Comparison of ENCODE assay signal across 7 mouse cellular contexts in the genomic region with DNA sequence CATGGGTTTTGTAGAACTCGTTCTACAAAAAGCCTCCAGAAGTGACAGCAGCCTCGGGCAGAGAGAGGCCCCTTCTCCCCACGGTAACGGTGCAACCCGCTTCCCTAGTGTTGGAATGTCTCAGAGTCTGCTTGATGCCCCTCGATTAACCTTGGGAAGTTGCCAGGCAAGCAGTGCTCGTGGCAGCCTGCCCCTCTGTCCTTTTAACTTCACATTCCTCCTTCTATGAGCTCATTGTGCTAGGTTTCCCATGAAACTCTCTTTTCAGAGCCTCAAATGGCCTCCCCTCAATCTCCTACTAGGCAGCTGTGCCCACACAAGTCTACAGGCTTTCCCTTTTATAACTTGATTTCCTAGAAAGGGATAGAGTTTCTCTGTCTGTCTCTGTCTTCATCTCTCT. TPM values are rescaled to one million over a fixed set of nuclear protein-coding genes. Genes with fewer than 3 reads are reported as not detected.
DNase-seq lines count a peak whose midpoint lies in the region; ATAC-seq and TF ChIP-seq lines count a peak whose summit lies in the region.

No protein-coding gene starts in this region.

- 31% methylated on average over 7 of the region's 7 CpGs for WGBS in intestine, embryonic 14.5 days
- WGBS in intestine, postnatal 0 days, result 44% methylated on average over 7 of the region's 7 CpGs
- WGBS in embryonic facial prominence, embryonic 14.5 days, result 9% methylated on average over 7 of the region's 7 CpGs
- WGBS in limb, embryonic 15.5 days, result 12% methylated on average over 7 of the region's 7 CpGs
- 36% methylated on average over 7 of the region's 7 CpGs for WGBS in liver, embryonic 12.5 days (ENCODE audit: insufficient replicate concordance)

- DNase-seq in intestine, embryonic 14.5 days (ENCODE audit: low spot score), result no peak
- peak; percentile 38 for DNase-seq in adrenal gland, postnatal 14 days
- peak; percentile 89 for DNase-seq in embryonic facial prominence, embryonic 14.5 days (ENCODE audit: low spot score)
- no peak for DNase-seq in right cerebral cortex, adult 18-20 months

- no peak overlapping the region for H3K9ac ChIP-seq in intestine, embryonic 14.5 days (ENCODE audit: low read length)
- H3K9ac ChIP-seq in intestine, postnatal 0 days (ENCODE audit: low read depth, low read length), result no peak overlapping the region
- no peak overlapping the region for H3K9ac ChIP-seq in embryonic facial prominence, embryonic 14.5 days (ENCODE audit: low read depth, low read length)
- no peak overlapping the region for H3K9ac ChIP-seq in limb, embryonic 15.5 days
- no peak overlapping the region for H3K9ac ChIP-seq in liver, embryonic 12.5 days

- no peak overlapping the region for H3K27ac ChIP-seq in intestine, embryonic 14.5 days (ENCODE audit: low read depth)
- H3K27ac ChIP-seq in intestine, postnatal 0 days (ENCODE audit: low read depth, low read length), result no peak overlapping the region
- no peak overlapping the region; the same call in 1 of the 2 replicates for H3K27ac ChIP-seq in embryonic facial prominence, embryonic 14.5 days (replicated peaks; ENCODE audit: low read depth, low read length)
- no peak overlapping the region; the same call in 1 of the 2 replicates for H3K27ac ChIP-seq in limb, embryonic 15.5 days
- H3K27ac ChIP-seq in liver, embryonic 12.5 days, result no peak overlapping the region

- no peak overlapping the region for H3K4me3 ChIP-seq in intestine, embryonic 14.5 days (ENCODE audit: low read depth, low read length)
- no peak overlapping the region for H3K4me3 ChIP-seq in intestine, postnatal 0 days (ENCODE audit: low read depth, low read length)
- H3K4me3 ChIP-seq in embryonic facial prominence, embryonic 14.5 days (ENCODE audit: low read depth, low read length), result no peak overlapping the region
- H3K4me3 ChIP-seq in limb, embryonic 15.5 days, result no peak overlapping the region
- no peak overlapping the region for H3K4me3 ChIP-seq in liver, embryonic 12.5 days

- peaks cover 9% of the 10 kb centered on the region for H3K4me1 ChIP-seq in intestine, embryonic 14.5 days (replicated peaks; ENCODE audit: control insufficient read depth, insufficient read depth, low read length)
- H3K4me1 ChIP-seq in intestine, postnatal 0 days (replicated peaks; ENCODE audit: control insufficient read depth, insufficient read depth, low read length), result no peaks in the 10 kb centered on the region
- H3K4me1 ChIP-seq in embryonic facial prominence, embryonic 14.5 days (ENCODE audit: control insufficient read depth, insufficient read depth, low read length), result peaks cover 10% of the 10 kb centered on the region; the same call in 1 of the 2 replicates
- H3K4me1 ChIP-seq in limb, embryonic 15.5 days, result peaks cover 20% of the 10 kb centered on the region
- H3K4me1 ChIP-seq in liver, embryonic 12.5 days, result no peaks in the 10 kb centered on the region

- no peak for TF ChIP-seq CTCF in intestine, postnatal 0 days (IDR thresholded peaks at IDR 0.05; ENCODE audit: low read depth)

- no peaks in the 10 kb centered on the region for H3K27me3 ChIP-seq in intestine, embryonic 14.5 days (replicated peaks; ENCODE audit: control insufficient read depth, insufficient read depth, low read length)
- H3K27me3 ChIP-seq in intestine, postnatal 0 days (replicated peaks; ENCODE audit: control insufficient read depth, insufficient read depth, low read length), result no peaks in the 10 kb centered on the region
- H3K27me3 ChIP-seq in embryonic facial prominence, embryonic 14.5 days (replicated peaks; ENCODE audit: control insufficient read depth, insufficient read depth, low read length), result no peaks in the 10 kb centered on the region
- no peaks in the 10 kb centered on the region for H3K27me3 ChIP-seq in limb, embryonic 15.5 days
- H3K27me3 ChIP-seq in liver, embryonic 12.5 days (replicated peaks), result peaks cover 5% of the 10 kb centered on the region; the same call in 1 of the 2 replicates

- H3K9me3 ChIP-seq in intestine, embryonic 14.5 days (ENCODE audit: control insufficient read depth, low read length), result no peaks in the 10 kb centered on the region
- no peaks in the 10 kb centered on the region for H3K9me3 ChIP-seq in intestine, postnatal 0 days (ENCODE audit: control insufficient read depth)
- no peaks in the 10 kb centered on the region for H3K9me3 ChIP-seq in embryonic facial prominence, embryonic 14.5 days (ENCODE audit: control insufficient read depth, low read length)
- no peaks in the 10 kb centered on the region for H3K9me3 ChIP-seq in limb, embryonic 15.5 days
- H3K9me3 ChIP-seq in liver, embryonic 12.5 days (replicated peaks), result no peaks in the 10 kb centered on the region

- H3K36me3 ChIP-seq in intestine, embryonic 14.5 days (ENCODE audit: control insufficient read depth, insufficient read depth, low read length), result no peaks in the 10 kb centered on the region
- H3K36me3 ChIP-seq in intestine, postnatal 0 days (ENCODE audit: control insufficient read depth, insufficient read depth), result no peaks in the 10 kb centered on the region
- no peaks in the 10 kb centered on the region for H3K36me3 ChIP-seq in embryonic facial prominence, embryonic 14.5 days (ENCODE audit: control insufficient read depth, insufficient read depth, low read length)
- no peaks in the 10 kb centered on the region for H3K36me3 ChIP-seq in limb, embryonic 15.5 days
- H3K36me3 ChIP-seq in liver, embryonic 12.5 days, result no peaks in the 10 kb centered on the region

- ATAC-seq in intestine, embryonic 14.5 days (replicated peaks; ENCODE audit: low FRiP score, low TSS enrichment, low read depth), result 0 out of 2 replicates have a peak, but pooled peaks have one; percentile 25
- no peak for ATAC-seq in intestine, postnatal 0 days
- ATAC-seq in embryonic facial prominence, embryonic 14.5 days (ENCODE audit: low read depth), result peak; percentile 84
- peak; percentile 51; the same call in 1 of the 2 replicates for ATAC-seq in limb, embryonic 15.5 days (ENCODE audit: insufficient number of reproducible peaks, low FRiP score, low TSS enrichment, low read depth)
- ATAC-seq in liver, embryonic 12.5 days, result no peak

- H3K4me2 ChIP-seq in intestine, embryonic 14.5 days (ENCODE audit: low read length), result no peak overlapping the region
- H3K4me2 ChIP-seq in intestine, postnatal 0 days (replicated peaks; ENCODE audit: low read depth), result no peak overlapping the region
- H3K4me2 ChIP-seq in embryonic facial prominence, embryonic 14.5 days (ENCODE audit: low read depth, low read length), result no peak overlapping the region
- 0 out of 2 replicates have a peak overlapping the region, but pooled peaks have one; percentile 2 for H3K4me2 ChIP-seq in limb, embryonic 15.5 days
- no peak overlapping the region for H3K4me2 ChIP-seq in liver, embryonic 12.5 days

RNA-seq across cellular contexts. Expression of gene Igsf9b, which starts 10.6 kb away (rescaled TPM):
- polyA plus RNA-seq in intestine, embryonic 14.5 days (2014; fragmentation: Nextera tagmentation; extraction: Ambion mirVana), result 3.4 and 4.8 TPM in 2 replicates
- 3.6 and 3.9 TPM in 2 replicates for polyA plus RNA-seq in intestine, postnatal 0 days (2015; fragmentation: Nextera tagmentation; extraction: Ambion mirVana)
- total RNA-seq in adrenal gland, postnatal 14 days (2021), result 4.0 and 4.8 TPM in 2 replicates
- polyA plus RNA-seq in embryonic facial prominence, embryonic 14.5 days (2014; fragmentation: Nextera tagmentation; extraction: Ambion mirVana), result 3.0 and 3.3 TPM in 2 replicates
- 3.2 and 3.5 TPM in 2 replicates for polyA plus RNA-seq in limb, embryonic 15.5 days (2015; fragmentation: Nextera tagmentation; extraction: Ambion mirVana)
- polyA plus RNA-seq in liver, embryonic 12.5 days (2016; fragmentation: Nextera tagmentation; extraction: Ambion mirVana), result 0.15 and 0.20 TPM in 2 replicates

Comparison
In these comparisons a context has a peak if more than half of its experiments do, and no peak if none do; other contexts are left out.
1. ATAC-seq: peak in intestine, embryonic 14.5 days (single experiment), embryonic facial prominence, embryonic 14.5 days (single experiment) and limb, embryonic 15.5 days (single experiment); none in intestine, postnatal 0 days (single experiment) and liver, embryonic 12.5 days (single experiment).
2. DNase-seq: peak in adrenal gland, postnatal 14 days (single experiment) and embryonic facial prominence, embryonic 14.5 days (single experiment); none in intestine, embryonic 14.5 days (single experiment) and right cerebral cortex, adult 18-20 months (single experiment).